In the genomic region with DNA sequence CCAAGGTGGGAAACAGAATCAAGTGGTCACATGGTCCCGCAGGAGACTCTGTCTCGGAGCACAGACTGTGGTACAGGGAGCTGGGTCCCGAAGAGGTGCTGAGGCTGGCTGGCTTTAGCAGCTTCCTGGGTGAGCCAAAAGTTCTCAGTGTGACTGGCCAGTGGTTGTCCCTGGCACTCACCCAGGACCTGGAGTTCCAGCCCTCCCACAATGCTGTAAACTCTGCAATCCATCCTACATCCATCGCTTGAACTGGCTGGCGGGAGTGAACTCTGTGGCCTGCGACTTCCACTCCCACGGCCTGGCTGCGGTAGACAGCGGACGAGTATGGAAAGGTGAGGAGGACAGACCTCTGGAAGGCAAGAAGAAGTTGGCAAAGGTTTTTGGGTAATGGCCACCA, we compare ENCODE assay signal across 9 mouse cellular contexts. TPM values are rescaled to one million over a fixed set of nuclear protein-coding genes. Genes with fewer than 3 reads are reported as not detected.
DNase-seq lines count a peak whose midpoint lies in the region; ATAC-seq and TF ChIP-seq lines count a peak whose summit lies in the region.
"Had no signal": no experiment of that assay in that cellular context is flagged by ENCODE, and none has a peak within 500 bp of the region (broad histone marks: within the 10 kb centered on the region; RNA-seq: fewer than 3 reads in every experiment).

No protein-coding gene starts in this region.

- 40% methylated on average over 10 of the region's 10 CpGs for WGBS in liver, adult 2 months
- 82% methylated on average over 10 of the region's 10 CpGs for WGBS in liver, embryonic 12.5 days (ENCODE audit: insufficient replicate concordance)
- WGBS in kidney, embryonic 15.5 days, result 42% methylated on average over 10 of the region's 10 CpGs
- 56% methylated on average over 10 of the region's 10 CpGs for WGBS in stomach, postnatal 0 days

- no peak for TF ChIP-seq CTCF in liver, adult 2 months (IDR thresholded peaks at IDR 0.05; ENCODE audit: low read depth, low read length)
- no peak for TF ChIP-seq CTCF in stomach, postnatal 0 days (IDR thresholded peaks at IDR 0.05; ENCODE audit: low read depth)

- H3K4me2 ChIP-seq in liver, embryonic 12.5 days, result no peak overlapping the region
- H3K4me2 ChIP-seq in kidney, embryonic 15.5 days, result no peak overlapping the region
- no peak overlapping the region for H3K4me2 ChIP-seq in stomach, postnatal 0 days (replicated peaks; ENCODE audit: low read depth)
- H3K4me2 ChIP-seq: limb, embryonic 12.5 days had no signal

- no peaks in the 10 kb centered on the region for H3K79me2 ChIP-seq in liver, adult 2 months (ENCODE audit: control insufficient read depth, insufficient read depth, low read length)

- no peak for ATAC-seq in liver, embryonic 12.5 days
- no peak for ATAC-seq in kidney, embryonic 15.5 days (replicated peaks; ENCODE audit: low FRiP score)
- ATAC-seq in stomach, postnatal 0 days (ENCODE audit: low FRiP score, low TSS enrichment), result peak; percentile 21; the same call in 1 of the 2 replicates
- ATAC-seq: inflammation-experienced regulatory T-cells, adult 6 months had no signal

- TF ChIP-seq POLR2A in liver, adult 2 months (IDR thresholded peaks at IDR 0.05; ENCODE audit: extremely low read depth, insufficient read depth, low read length), result no peak

- TF ChIP-seq EP300 in stomach, postnatal 0 days (optimal IDR thresholded peaks at IDR 0.05), result no peak

- peak; percentile 37 for DNase-seq in liver, adult 2 months (ENCODE audit: extremely low read depth, low read depth, low spot score)
- DNase-seq in fat pad, adult 2 months (ENCODE audit: extremely low read depth, low read depth, low spot score), result peak; percentile 82
- no peak for DNase-seq in stomach, postnatal 0 days (ENCODE audit: low spot score)
- no peak for DNase-seq in thymus, adult 18-20 months
- DNase-seq in embryo, embryonic 10 days (ENCODE audit: low spot score), result no peak

- no peaks in the 10 kb centered on the region for H3K27me3 ChIP-seq in liver, adult 2 months (ENCODE audit: control insufficient read depth, insufficient read depth, low read length)
- peaks cover 7% of the 10 kb centered on the region for H3K27me3 ChIP-seq in liver, embryonic 12.5 days (replicated peaks)
- H3K27me3 ChIP-seq in kidney, embryonic 15.5 days, result no peaks in the 10 kb centered on the region
- no peaks in the 10 kb centered on the region for H3K27me3 ChIP-seq in stomach, postnatal 0 days (ENCODE audit: control insufficient read depth, insufficient read depth, low read length)
- H3K27me3 ChIP-seq: limb, embryonic 12.5 days had no signal

- H3K36me3 ChIP-seq in liver, adult 2 months (ENCODE audit: control insufficient read depth, insufficient read depth, low read length), result no peaks in the 10 kb centered on the region
- H3K36me3 ChIP-seq in liver, embryonic 12.5 days, result no peaks in the 10 kb centered on the region
- H3K36me3 ChIP-seq in kidney, embryonic 15.5 days, result no peaks in the 10 kb centered on the region
- no peaks in the 10 kb centered on the region for H3K36me3 ChIP-seq in stomach, postnatal 0 days (ENCODE audit: control insufficient read depth, insufficient read depth, low read length)
- H3K36me3 ChIP-seq: limb, embryonic 12.5 days had no signal

- no peak overlapping the region for H3K9ac ChIP-seq in liver, adult 2 months (ENCODE audit: low read depth, low read length)
- H3K9ac ChIP-seq in liver, embryonic 12.5 days, result no peak overlapping the region
- H3K9ac ChIP-seq in kidney, embryonic 15.5 days, result no peak overlapping the region
- no peak overlapping the region for H3K9ac ChIP-seq in stomach, postnatal 0 days (ENCODE audit: low read length)
- H3K9ac ChIP-seq: limb, embryonic 12.5 days had no signal

- H3K27ac ChIP-seq in liver, adult 2 months (replicated peaks; ENCODE audit: insufficient read depth, low read depth, low read length), result no peak overlapping the region
- no peak overlapping the region for H3K27ac ChIP-seq in liver, embryonic 12.5 days
- H3K27ac ChIP-seq in kidney, embryonic 15.5 days, result peak overlapping the region; percentile 19; the same call in 1 of the 2 replicates
- 0 out of 2 replicates have a peak overlapping the region, but pooled peaks have one; percentile 35 for H3K27ac ChIP-seq in stomach, postnatal 0 days (replicated peaks)
- H3K27ac ChIP-seq: limb, embryonic 12.5 days had no signal

- H3K9me3 ChIP-seq in liver, embryonic 12.5 days (replicated peaks), result no peaks in the 10 kb centered on the region
- H3K9me3 ChIP-seq in kidney, embryonic 15.5 days (replicated peaks), result no peaks in the 10 kb centered on the region
- no peaks in the 10 kb centered on the region for H3K9me3 ChIP-seq in stomach, postnatal 0 days (ENCODE audit: control insufficient read depth, low read length)
- H3K9me3 ChIP-seq: limb, embryonic 12.5 days had no signal

- H3K4me1 ChIP-seq in liver, adult 2 months (ENCODE audit: control insufficient read depth, insufficient read depth, low read length), result peaks cover 2% of the 10 kb centered on the region; the same call in 1 of the 2 replicates
- peaks cover 16% of the 10 kb centered on the region; the same call in 1 of the 2 replicates for H3K4me1 ChIP-seq in liver, embryonic 12.5 days
- H3K4me1 ChIP-seq in kidney, embryonic 15.5 days, result peaks cover 40% of the 10 kb centered on the region
- peaks cover 8% of the 10 kb centered on the region for H3K4me1 ChIP-seq in stomach, postnatal 0 days (replicated peaks; ENCODE audit: control insufficient read depth, insufficient read depth)

- H3K4me3 ChIP-seq in liver, adult 2 months (ENCODE audit: insufficient read depth, low read depth, low read length), result no peak overlapping the region
- no peak overlapping the region for H3K4me3 ChIP-seq in liver, embryonic 12.5 days
- H3K4me3 ChIP-seq in kidney, embryonic 15.5 days (replicated peaks), result no peak overlapping the region
- no peak overlapping the region for H3K4me3 ChIP-seq in stomach, postnatal 0 days (ENCODE audit: low read depth, low read length)
- H3K4me3 ChIP-seq: limb, embryonic 12.5 days had no signal

RNA-seq across cellular contexts. Expression of a gene that starts 11.4 kb away (rescaled TPM):
- total RNA-seq in liver, adult 2 months (2014; rRNA removed), result 4.6 and 6.0 TPM in 2 replicates
- polyA plus RNA-seq in liver, adult 2 months (2012; rRNA removed), result 6.7 and 8.2 TPM in 2 replicates
- polyA plus RNA-seq in liver, embryonic 12.5 days (2016; fragmentation: Nextera tagmentation; extraction: Ambion mirVana), result 26.9 and 27.5 TPM in 2 replicates
- 66.5 and 69.0 TPM in 2 replicates for polyA plus RNA-seq in kidney, embryonic 15.5 days (2015; fragmentation: Nextera tagmentation; extraction: Ambion mirVana)
- polyA plus RNA-seq in stomach, postnatal 0 days (2015; fragmentation: Nextera tagmentation; extraction: Ambion mirVana), result 28.4 and 30.5 TPM in 2 replicates

Comparison
In these comparisons a context has a peak if more than half of its experiments do, and no peak if none do; other contexts are left out.
1. DNase-seq: peak in liver, adult 2 months (single experiment) and fat pad, adult 2 months (single experiment); none in stomach, postnatal 0 days (single experiment), thymus, adult 18-20 months (0 of 2) and embryo, embryonic 10 days (single experiment).
2. H3K27ac ChIP-seq: peak in kidney, embryonic 15.5 days (single experiment) and stomach, postnatal 0 days (single experiment); none in liver, adult 2 months (single experiment) and liver, embryonic 12.5 days (single experiment).